Mouse (Mus musculus): Measurements from ENCODE around the gene Cbarp. TPM values are rescaled to one million over a fixed set of nuclear protein-coding genes. Genes with fewer than 3 reads are reported as not detected.

The Cbarp gene
- total and polyA plus RNA-seq, 2 experiments from 2014 or later: 106 to 270 TPM

GRCm38 (mm10) chr10:80136179-80136951 is 4.3 kb downstream of the Cbarp start:
- 17% methylated on average over 45 of the region's 49 CpGs for WGBS
- Histone ChIP-seq H3K9me3 (ENCODE audit: low read length) (no peaks in the 10 kb centered on the region), H3K27me3 (ENCODE audit: insufficient read depth, low read length) (no peaks in the 10 kb centered on the region), H3K9ac (replicated peaks; ENCODE audit: low read length) (peak overlapping the region; percentile 86), H3K27ac (peak overlapping the region; percentile 97), H3K4me2 (ENCODE audit: low read depth, low read length) (peak overlapping the region; percentile 91), H3K36me3 (ENCODE audit: insufficient read depth, low read length) (peaks cover 33% of the 10 kb centered on the region), H3K4me3 (ENCODE audit: low read length) (peak overlapping the region; percentile 76), H3K4me1 (ENCODE audit: insufficient read depth, low read length) (peaks cover 19% of the 10 kb centered on the region)
- no peak for ATAC-seq
- DNase-seq (ENCODE audit: low spot score): no peak
- no peak for TF ChIP-seq CTCF (IDR thresholded peaks at IDR 0.05; ENCODE audit: low read depth)

GRCm38 (mm10) chr10:80135641-80136040 is 5.0 kb downstream of the Cbarp start:
- no peaks in the 10 kb centered on the region for H3K9me3 ChIP-seq (ENCODE audit: low read length)
- no peaks in the 10 kb centered on the region for H3K27me3 ChIP-seq (ENCODE audit: insufficient read depth, low read length)
- H3K4me2 ChIP-seq (ENCODE audit: low read depth, low read length): no peak overlapping the region
- ATAC-seq (no peak), DNase-seq (ENCODE audit: low spot score) (no peak)
- no peak for TF ChIP-seq CTCF (IDR thresholded peaks at IDR 0.05; ENCODE audit: low read depth)
- WGBS: 97% methylated on average over 1 of the region's 1 CpGs
- H3K4me3 ChIP-seq (ENCODE audit: low read length): no peak overlapping the region
- peaks cover 14% of the 10 kb centered on the region for H3K4me1 ChIP-seq (ENCODE audit: insufficient read depth, low read length)
- 0 out of 2 replicates have a peak overlapping the region, but pooled peaks have one; percentile 6 for H3K9ac ChIP-seq (replicated peaks; ENCODE audit: low read length)
- peaks cover 33% of the 10 kb centered on the region for H3K36me3 ChIP-seq (ENCODE audit: insufficient read depth, low read length)
- H3K27ac ChIP-seq: no peak overlapping the region

GRCm38 (mm10) chr10:80135161-80135560 is 5.5 kb downstream of the Cbarp start:
- no peaks in the 10 kb centered on the region for H3K9me3 ChIP-seq (ENCODE audit: low read length)
- peaks cover 35% of the 10 kb centered on the region for H3K36me3 ChIP-seq (ENCODE audit: insufficient read depth, low read length)
- peaks cover 14% of the 10 kb centered on the region for H3K4me1 ChIP-seq (ENCODE audit: insufficient read depth, low read length)

GRCm38 (mm10) chr10:80134421-80134820 is 6.2 kb downstream of the Cbarp start:
- no peak for TF ChIP-seq CTCF (IDR thresholded peaks at IDR 0.05; ENCODE audit: low read depth)
- 85% methylated on average over 9 of the region's 9 CpGs for WGBS
- H3K36me3 ChIP-seq (ENCODE audit: insufficient read depth, low read length): peaks cover 41% of the 10 kb centered on the region
- H3K27ac ChIP-seq: no peak overlapping the region
- no peaks in the 10 kb centered on the region for H3K9me3 ChIP-seq (ENCODE audit: low read length)
- ATAC-seq (no peak), DNase-seq (ENCODE audit: low spot score) (no peak)
- H3K4me3 ChIP-seq (ENCODE audit: low read length): no peak overlapping the region
- H3K4me1 ChIP-seq (ENCODE audit: insufficient read depth, low read length): peaks cover 14% of the 10 kb centered on the region
- H3K27me3 ChIP-seq (ENCODE audit: insufficient read depth, low read length): no peaks in the 10 kb centered on the region
- H3K9ac ChIP-seq (replicated peaks; ENCODE audit: low read length): no peak overlapping the region
- H3K4me2 ChIP-seq (ENCODE audit: low read depth, low read length): no peak overlapping the region

More at GRCm38 (mm10) chr10:80135161-80135560, 5.5 kb downstream of the Cbarp start:
- H3K27me3 ChIP-seq (ENCODE audit: insufficient read depth, low read length): no peaks in the 10 kb centered on the region
- H3K4me3 ChIP-seq (ENCODE audit: low read length): no peak overlapping the region
- no peak overlapping the region for H3K4me2 ChIP-seq (ENCODE audit: low read depth, low read length)
- ATAC-seq (no peak), DNase-seq (ENCODE audit: low spot score) (no peak)
- WGBS: 83% methylated on average over 10 of the region's 10 CpGs
- H3K27ac ChIP-seq: no peak overlapping the region
- no peak for TF ChIP-seq CTCF (IDR thresholded peaks at IDR 0.05; ENCODE audit: low read depth)
- H3K9ac ChIP-seq (replicated peaks; ENCODE audit: low read length): no peak overlapping the region

GRCm38 (mm10) chr10:80133226-80133849 is 7.3 kb downstream of the Cbarp start:
- WGBS: 62% methylated on average over 8 of the region's 8 CpGs
- H3K9me3 ChIP-seq (ENCODE audit: low read length): no peaks in the 10 kb centered on the region
- no peak overlapping the region for H3K4me2 ChIP-seq (ENCODE audit: low read depth, low read length)
- DNase-seq (ENCODE audit: low spot score) (peak; percentile 39), ATAC-seq (no peak)
- peaks cover 50% of the 10 kb centered on the region for H3K36me3 ChIP-seq (ENCODE audit: insufficient read depth, low read length)
- no peak overlapping the region for H3K27ac ChIP-seq
- H3K9ac ChIP-seq (replicated peaks; ENCODE audit: low read length): no peak overlapping the region
- TF ChIP-seq CTCF (IDR thresholded peaks at IDR 0.05; ENCODE audit: low read depth): peak; percentile 27; the same call in 1 of the 2 replicates
- no peaks in the 10 kb centered on the region for H3K27me3 ChIP-seq (ENCODE audit: insufficient read depth, low read length)
- peaks cover 14% of the 10 kb centered on the region for H3K4me1 ChIP-seq (ENCODE audit: insufficient read depth, low read length)
- H3K4me3 ChIP-seq (ENCODE audit: low read length): no peak overlapping the region

- TF ChIP-seq CTCF (IDR thresholded peaks at IDR 0.05; ENCODE audit: low read depth): no peak
- H3K4me3 ChIP-seq (ENCODE audit: low read length): no peak overlapping the region
- DNase-seq (ENCODE audit: low spot score): peak; percentile 58
- 28% methylated on average over 27 of the region's 27 CpGs for WGBS
- peaks cover 9% of the 10 kb centered on the region for H3K4me1 ChIP-seq (ENCODE audit: insufficient read depth, low read length)
- H3K9ac ChIP-seq (replicated peaks; ENCODE audit: low read length): no peak overlapping the region
- 0 out of 2 replicates have a peak overlapping the region, but pooled peaks have one; percentile 16 for H3K4me2 ChIP-seq (ENCODE audit: low read depth, low read length)
- no peaks in the 10 kb centered on the region for H3K9me3 ChIP-seq (ENCODE audit: low read length)
- no peaks in the 10 kb centered on the region for H3K27me3 ChIP-seq (ENCODE audit: insufficient read depth, low read length)
- peak overlapping the region; percentile 67 for H3K27ac ChIP-seq
- H3K36me3 ChIP-seq (ENCODE audit: insufficient read depth, low read length): peaks cover 62% of the 10 kb centered on the region
- peak; percentile 22 for ATAC-seq
These were observed 8.7 kb downstream of the Cbarp start for GRCm38 (mm10) chr10:80131952-80132350.

All from hindbrain, postnatal 0 days (tissue).